12 mouse cellular contexts compared by ENCODE assay signal in the genomic region with DNA sequence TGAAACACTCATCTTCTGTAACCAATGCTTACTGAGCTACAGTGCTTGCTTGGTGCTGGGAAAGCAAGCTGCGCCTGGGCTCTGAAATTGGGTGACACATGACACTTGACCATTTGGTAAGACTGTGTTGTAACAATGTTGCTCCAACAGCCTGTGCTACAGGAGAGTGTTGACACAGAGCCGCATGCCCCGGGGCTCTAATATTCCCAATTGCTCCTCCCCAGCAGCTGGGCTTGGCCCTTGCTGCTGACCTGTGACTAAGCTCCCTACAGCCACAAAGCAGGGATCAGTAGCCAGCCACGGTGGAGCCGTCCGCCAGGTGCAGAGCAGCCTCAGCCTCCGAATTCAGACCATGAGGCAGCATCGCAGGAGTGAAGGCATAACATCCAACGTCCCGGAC. TPM values are rescaled to one million over a fixed set of nuclear protein-coding genes. Genes with fewer than 3 reads are reported as not detected.
DNase-seq lines count a peak whose midpoint lies in the region; ATAC-seq and TF ChIP-seq lines count a peak whose summit lies in the region.
"Had no signal": no experiment of that assay in that cellular context is flagged by ENCODE, and none has a peak within 500 bp of the region (broad histone marks: within the 10 kb centered on the region; RNA-seq: fewer than 3 reads in every experiment).

No protein-coding gene starts in this region.

- 17% methylated on average over 10 of the region's 10 CpGs for WGBS in kidney, embryonic 14.5 days
- WGBS in limb, embryonic 10.5 days: 41% methylated on average over 10 of the region's 10 CpGs
- 54% methylated on average over 10 of the region's 10 CpGs for WGBS in forebrain, embryonic 11.5 days
- WGBS in hindbrain, postnatal 0 days: 76% methylated on average over 10 of the region's 10 CpGs

- H3K4me2 ChIP-seq in kidney, embryonic 14.5 days (replicated peaks; ENCODE audit: low read depth, low read length): no peak overlapping the region
- no peak overlapping the region for H3K4me2 ChIP-seq in forebrain, embryonic 11.5 days (ENCODE audit: low read depth, low read length, severe bottlenecking)
- H3K4me2 ChIP-seq in hindbrain, postnatal 0 days (ENCODE audit: low read depth, low read length): no peak overlapping the region
- H3K4me2 ChIP-seq: neural tube, embryonic 13.5 days had no signal

- TF ChIP-seq CTCF in hindbrain, postnatal 0 days (IDR thresholded peaks at IDR 0.05; ENCODE audit: low read depth): no peak

- no peak overlapping the region for H3K27ac ChIP-seq in kidney, embryonic 14.5 days (ENCODE audit: low read depth, low read length)
- peak overlapping the region; percentile 55; the same call in 1 of the 2 replicates for H3K27ac ChIP-seq in limb, embryonic 10.5 days
- H3K27ac ChIP-seq in forebrain, embryonic 11.5 days (ENCODE audit: low read depth, low read length): no peak overlapping the region
- no peak overlapping the region for H3K27ac ChIP-seq in hindbrain, postnatal 0 days
- H3K27ac ChIP-seq: neural tube, embryonic 13.5 days had no signal

- no peak for DNase-seq in kidney, postnatal 10 days
- peak; percentile 64 for DNase-seq in adrenal gland, postnatal 10 days
- peak; percentile 43 for DNase-seq in limb, embryonic 10.5 days (ENCODE audit: low spot score)
- no peak for DNase-seq in forebrain, embryonic 11.5 days (ENCODE audit: low spot score)
- DNase-seq in hindbrain, postnatal 0 days (ENCODE audit: low spot score): no peak
- no peak for DNase-seq in left cerebral cortex, postnatal 14 days (ENCODE audit: low spot score in 2 of 2)
- DNase-seq: cerebellum, adult 11-12 months; forebrain, postnatal 0 days had no signal

- ATAC-seq in kidney, embryonic 14.5 days (ENCODE audit: low FRiP score, low TSS enrichment): peak; percentile 47; the same call in 1 of the 2 replicates
- peak; percentile 76 for ATAC-seq in megakaryocyte, adult 5-6 weeks (ENCODE audit: poor library complexity, severe bottlenecking)
- ATAC-seq in forebrain, embryonic 11.5 days (replicated peaks; ENCODE audit: low FRiP score): no peak
- ATAC-seq in hindbrain, postnatal 0 days: no peak

- no peaks in the 10 kb centered on the region for H3K36me3 ChIP-seq in kidney, embryonic 14.5 days (ENCODE audit: control insufficient read depth, insufficient read depth, low read length)
- H3K36me3 ChIP-seq in limb, embryonic 10.5 days: no peaks in the 10 kb centered on the region
- H3K36me3 ChIP-seq in forebrain, embryonic 11.5 days (ENCODE audit: control insufficient read depth, insufficient read depth, low read length): no peaks in the 10 kb centered on the region
- no peaks in the 10 kb centered on the region for H3K36me3 ChIP-seq in hindbrain, postnatal 0 days (ENCODE audit: insufficient read depth, low read length)
- H3K36me3 ChIP-seq: neural tube, embryonic 13.5 days had no signal

- no peak overlapping the region for H3K9ac ChIP-seq in kidney, embryonic 14.5 days (ENCODE audit: low read depth, low read length)
- H3K9ac ChIP-seq in forebrain, embryonic 11.5 days (ENCODE audit: low read length): no peak overlapping the region
- no peak overlapping the region for H3K9ac ChIP-seq in hindbrain, postnatal 0 days (replicated peaks; ENCODE audit: low read length)
- H3K9ac ChIP-seq: forebrain, postnatal 0 days; neural tube, embryonic 13.5 days had no signal

- no peak overlapping the region for H3K4me3 ChIP-seq in kidney, embryonic 14.5 days (ENCODE audit: low read length)
- H3K4me3 ChIP-seq in limb, embryonic 10.5 days: no peak overlapping the region
- H3K4me3 ChIP-seq in forebrain, embryonic 11.5 days (ENCODE audit: low read depth, low read length): no peak overlapping the region
- H3K4me3 ChIP-seq in hindbrain, postnatal 0 days (ENCODE audit: low read length): no peak overlapping the region
- H3K4me3 ChIP-seq: neural tube, embryonic 13.5 days had no signal

- H3K27me3 ChIP-seq in kidney, embryonic 14.5 days (ENCODE audit: control insufficient read depth, insufficient read depth, low read length): no peaks in the 10 kb centered on the region
- H3K27me3 ChIP-seq in limb, embryonic 10.5 days (ENCODE audit: low read depth, poor library complexity, severe bottlenecking): 0 out of 2 replicates have a peak, but pooled peaks cover 3% of the 10 kb centered on the region
- no peaks in the 10 kb centered on the region for H3K27me3 ChIP-seq in forebrain, embryonic 11.5 days (ENCODE audit: control insufficient read depth, insufficient read depth, low read length)
- H3K27me3 ChIP-seq in hindbrain, postnatal 0 days (ENCODE audit: insufficient read depth, low read length): no peaks in the 10 kb centered on the region
- H3K27me3 ChIP-seq: neural tube, embryonic 13.5 days had no signal

- intact Hi-C loops in left cerebral cortex, postnatal 14 days (cut with DNase I): no loop called here

- no peaks in the 10 kb centered on the region for H3K9me3 ChIP-seq in kidney, embryonic 14.5 days (ENCODE audit: control insufficient read depth, low read length)
- H3K9me3 ChIP-seq in limb, embryonic 10.5 days (replicated peaks): no peaks in the 10 kb centered on the region
- no peaks in the 10 kb centered on the region for H3K9me3 ChIP-seq in forebrain, embryonic 11.5 days (ENCODE audit: control insufficient read depth, low read length)
- H3K9me3 ChIP-seq in hindbrain, postnatal 0 days (ENCODE audit: low read length): no peaks in the 10 kb centered on the region
- H3K9me3 ChIP-seq: neural tube, embryonic 13.5 days had no signal

- H3K4me1 ChIP-seq in kidney, embryonic 14.5 days (ENCODE audit: control insufficient read depth, insufficient read depth, low read length): peaks cover 1% of the 10 kb centered on the region; the same call in 1 of the 2 replicates
- H3K4me1 ChIP-seq in limb, embryonic 10.5 days: peaks cover 34% of the 10 kb centered on the region
- H3K4me1 ChIP-seq in forebrain, embryonic 11.5 days (replicated peaks; ENCODE audit: control insufficient read depth, insufficient read depth, low read length): no peaks in the 10 kb centered on the region
- no peaks in the 10 kb centered on the region for H3K4me1 ChIP-seq in hindbrain, postnatal 0 days (ENCODE audit: insufficient read depth, low read length)

RNA-seq across cellular contexts. Expression of gene Kcnn3, which starts 58.8 kb away (rescaled TPM):
- 1.4 and 2.1 TPM in 2 replicates for polyA plus RNA-seq in kidney, embryonic 14.5 days (2014; fragmentation: Nextera tagmentation; extraction: Ambion mirVana)
- 1 to 10 TPM; 4.3 to 6.3 TPM for total RNA-seq in adrenal gland, postnatal 10 days (2021)
- polyA plus RNA-seq in limb, embryonic 10.5 days (2016; fragmentation: Nextera tagmentation; extraction: Ambion mirVana): 0.43 and 0.74 TPM in 2 replicates
- total RNA-seq in megakaryocyte, adult 5-6 weeks (2015): not detected in 2 replicates
- total RNA-seq in megakaryocyte, adult 5-6 weeks (2017): not detected in 2 replicates
- 1.3 and 1.8 TPM in 2 replicates for polyA plus RNA-seq in forebrain, embryonic 11.5 days (2014; fragmentation: Nextera tagmentation; extraction: Ambion mirVana)
- total RNA-seq in hindbrain, postnatal 0 days (2014; rRNA removed): 20.8 and 27.3 TPM in 2 replicates
- polyA plus RNA-seq in hindbrain, postnatal 0 days (2015; fragmentation: Nextera tagmentation; extraction: Ambion mirVana): 7.2 and 7.4 TPM in 2 replicates
- 10 to 100 TPM; 21.7 to 22.3 TPM for total RNA-seq in left cerebral cortex, postnatal 14 days (2021)
- total RNA-seq: MEL had no signal

Comparison
In these comparisons a context has a peak if more than half of its experiments do, and no peak if none do; other contexts are left out.
1. ATAC-seq: peak in kidney, embryonic 14.5 days (single experiment) and megakaryocyte, adult 5-6 weeks (single experiment); none in forebrain, embryonic 11.5 days (single experiment) and hindbrain, postnatal 0 days (single experiment).
2. DNase-seq: peak in adrenal gland, postnatal 10 days (single experiment) and limb, embryonic 10.5 days (single experiment); none in kidney, postnatal 10 days (single experiment), forebrain, embryonic 11.5 days (single experiment), hindbrain, postnatal 0 days (single experiment) and left cerebral cortex, postnatal 14 days (0 of 2).
3. RNA of gene Kcnn3, which starts 58.8 kb away (total RNA-seq): 20.8 to 27.3 TPM in hindbrain, postnatal 0 days, 21.7 to 22.3 TPM in left cerebral cortex, postnatal 14 days and 4.3 to 6.3 TPM in adrenal gland, postnatal 10 days; not detected in megakaryocyte, adult 5-6 weeks; every median in the first group is over 4 times any median in the second.